Comparison of ENCODE assay signal across 11 mouse cellular contexts in the genomic region with DNA sequence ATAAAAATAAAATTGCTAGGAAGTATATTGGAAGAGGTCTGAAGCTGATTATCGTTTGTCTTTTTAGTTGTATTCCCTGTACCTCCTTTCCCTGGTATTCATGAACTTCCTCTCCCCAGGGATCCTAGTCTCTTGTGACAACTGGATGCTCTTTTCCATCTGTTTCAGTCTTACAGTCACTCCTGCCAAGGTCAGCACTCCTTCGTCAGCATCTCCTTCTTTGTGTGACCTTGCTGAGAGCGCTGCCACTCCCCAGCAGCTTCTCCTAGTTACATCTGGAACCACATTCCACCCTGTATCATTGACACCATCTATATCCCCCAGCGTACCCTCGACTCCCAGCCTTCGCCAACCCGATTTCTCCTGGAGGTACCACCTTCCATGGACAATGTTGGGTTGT. TPM values are rescaled to one million over a fixed set of nuclear protein-coding genes. Genes with fewer than 3 reads are reported as not detected.
DNase-seq lines count a peak whose midpoint lies in the region; ATAC-seq and TF ChIP-seq lines count a peak whose summit lies in the region.
"Had no signal": no experiment of that assay in that cellular context is flagged by ENCODE, and none has a peak within 500 bp of the region (broad histone marks: within the 10 kb centered on the region; RNA-seq: fewer than 3 reads in every experiment).

No protein-coding gene starts in this region.

- peaks cover 4% of the 10 kb centered on the region; the same call in 1 of the 2 replicates for H3K4me1 ChIP-seq in embryonic facial prominence, embryonic 13.5 days
- H3K4me1 ChIP-seq in embryonic facial prominence, embryonic 10.5 days, result 0 out of 2 replicates have a peak, but pooled peaks cover 5% of the 10 kb centered on the region
- H3K4me1 ChIP-seq in intestine, embryonic 15.5 days (replicated peaks), result no peaks in the 10 kb centered on the region
- H3K4me1 ChIP-seq in intestine, postnatal 0 days (replicated peaks; ENCODE audit: control insufficient read depth, insufficient read depth, low read length), result no peaks in the 10 kb centered on the region
- peaks cover 10% of the 10 kb centered on the region for H3K4me1 ChIP-seq in testis, adult 2 months (ENCODE audit: control insufficient read depth, insufficient read depth, low read length)
- 0 out of 2 replicates have a peak, but pooled peaks cover 2% of the 10 kb centered on the region for H3K4me1 ChIP-seq in thymus, adult 2 months (replicated peaks; ENCODE audit: control insufficient read depth, insufficient read depth, low read length)

- no peak overlapping the region for H3K9ac ChIP-seq in embryonic facial prominence, embryonic 13.5 days
- H3K9ac ChIP-seq in intestine, embryonic 15.5 days, result no peak overlapping the region
- H3K9ac ChIP-seq in intestine, postnatal 0 days (ENCODE audit: low read depth, low read length), result no peak overlapping the region

- no peak for TF ChIP-seq CTCF in intestine, postnatal 0 days (IDR thresholded peaks at IDR 0.05; ENCODE audit: low read depth)
- TF ChIP-seq CTCF in testis, adult 2 months (IDR thresholded peaks at IDR 0.05; ENCODE audit: control insufficient read depth, insufficient read depth, insufficient replicate concordance, low read depth, low read length), result no peak
- TF ChIP-seq CTCF in thymus, adult 2 months (IDR thresholded peaks at IDR 0.05; ENCODE audit: borderline replicate concordance, control insufficient read depth, extremely low read depth, insufficient read depth, low read length, poor library complexity), result no peak

- no peak for ATAC-seq in embryonic facial prominence, embryonic 13.5 days (ENCODE audit: insufficient number of reproducible peaks, insufficient read depth, low FRiP score, low TSS enrichment, low read depth)
- ATAC-seq in intestine, embryonic 15.5 days, result no peak
- ATAC-seq in intestine, postnatal 0 days, result no peak
- ATAC-seq in activated CD4-positive, CD25-positive, alpha-beta regulatory T cell, adult 4 months, result no peak

- H3K4me2 ChIP-seq in embryonic facial prominence, embryonic 13.5 days, result 0 out of 2 replicates have a peak overlapping the region, but pooled peaks have one; percentile 7
- H3K4me2 ChIP-seq in intestine, embryonic 15.5 days (replicated peaks), result peak overlapping the region; percentile 5; the same call in 1 of the 2 replicates
- no peak overlapping the region for H3K4me2 ChIP-seq in intestine, postnatal 0 days (replicated peaks; ENCODE audit: low read depth)

- no peaks in the 10 kb centered on the region for H3K9me3 ChIP-seq in embryonic facial prominence, embryonic 13.5 days
- H3K9me3 ChIP-seq in embryonic facial prominence, embryonic 10.5 days, result no peaks in the 10 kb centered on the region
- no peaks in the 10 kb centered on the region for H3K9me3 ChIP-seq in intestine, embryonic 15.5 days
- H3K9me3 ChIP-seq in intestine, postnatal 0 days (ENCODE audit: control insufficient read depth), result no peaks in the 10 kb centered on the region

- WGBS in embryonic facial prominence, embryonic 13.5 days, result 67% methylated on average over 7 of the region's 7 CpGs
- 72% methylated on average over 7 of the region's 7 CpGs for WGBS in embryonic facial prominence, embryonic 10.5 days
- WGBS in intestine, embryonic 15.5 days, result 67% methylated on average over 7 of the region's 7 CpGs
- WGBS in intestine, postnatal 0 days, result 66% methylated on average over 7 of the region's 7 CpGs
- WGBS in thymus, adult 2 months, result 69% methylated on average over 7 of the region's 7 CpGs

- DNase-seq in embryonic facial prominence, embryonic 10.5 days (ENCODE audit: low spot score), result no peak
- no peak for DNase-seq in testis, postnatal 10 days (ENCODE audit: low spot score)
- DNase-seq in thymus, adult 2 months, result no peak
- DNase-seq: adrenal gland, adult 8-10 months; kidney, adult 2 months had no signal

- no peaks in the 10 kb centered on the region for H3K36me3 ChIP-seq in embryonic facial prominence, embryonic 13.5 days
- no peaks in the 10 kb centered on the region for H3K36me3 ChIP-seq in embryonic facial prominence, embryonic 10.5 days (replicated peaks)
- H3K36me3 ChIP-seq in intestine, embryonic 15.5 days, result no peaks in the 10 kb centered on the region
- H3K36me3 ChIP-seq in intestine, postnatal 0 days (ENCODE audit: control insufficient read depth, insufficient read depth), result no peaks in the 10 kb centered on the region
- no peaks in the 10 kb centered on the region for H3K36me3 ChIP-seq in testis, adult 2 months (ENCODE audit: control insufficient read depth, insufficient read depth, low read length)
- no peaks in the 10 kb centered on the region for H3K36me3 ChIP-seq in thymus, adult 2 months (ENCODE audit: control insufficient read depth, insufficient read depth, low read length)

- H3K27me3 ChIP-seq in embryonic facial prominence, embryonic 13.5 days, result no peaks in the 10 kb centered on the region
- H3K27me3 ChIP-seq in embryonic facial prominence, embryonic 10.5 days (replicated peaks; ENCODE audit: low read depth, poor library complexity, severe bottlenecking), result no peaks in the 10 kb centered on the region
- H3K27me3 ChIP-seq in intestine, embryonic 15.5 days (replicated peaks), result no peaks in the 10 kb centered on the region
- H3K27me3 ChIP-seq in intestine, postnatal 0 days (replicated peaks; ENCODE audit: control insufficient read depth, insufficient read depth, low read length), result no peaks in the 10 kb centered on the region
- H3K27me3 ChIP-seq in testis, adult 2 months (ENCODE audit: control insufficient read depth, insufficient read depth, low read length), result no peaks in the 10 kb centered on the region
- no peaks in the 10 kb centered on the region for H3K27me3 ChIP-seq in thymus, adult 2 months (ENCODE audit: control insufficient read depth, insufficient read depth, low read length)

- no peak for TF ChIP-seq POLR2A in testis, adult 2 months (IDR thresholded peaks at IDR 0.05; ENCODE audit: control insufficient read depth, low read depth, low read length)
- no peak for TF ChIP-seq POLR2A in thymus, adult 2 months (IDR thresholded peaks at IDR 0.05; ENCODE audit: control insufficient read depth, extremely low read depth, insufficient read depth, low read length, poor library complexity)

- H3K4me3 ChIP-seq in embryonic facial prominence, embryonic 13.5 days, result no peak overlapping the region
- no peak overlapping the region for H3K4me3 ChIP-seq in embryonic facial prominence, embryonic 10.5 days
- no peak overlapping the region for H3K4me3 ChIP-seq in intestine, embryonic 15.5 days (replicated peaks)
- no peak overlapping the region for H3K4me3 ChIP-seq in intestine, postnatal 0 days (ENCODE audit: low read depth, low read length)
- H3K4me3 ChIP-seq in testis, adult 2 months (ENCODE audit: control insufficient read depth, low read depth, low read length), result peak overlapping the region; percentile 20
- no peak overlapping the region for H3K4me3 ChIP-seq in thymus, adult 2 months (ENCODE audit: control insufficient read depth, insufficient read depth, low read length)
- H3K4me3 ChIP-seq: erythroblast, embryonic 14.5 days had no signal

- H3K27ac ChIP-seq in embryonic facial prominence, embryonic 13.5 days, result no peak overlapping the region
- no peak overlapping the region for H3K27ac ChIP-seq in embryonic facial prominence, embryonic 10.5 days (replicated peaks)
- no peak overlapping the region for H3K27ac ChIP-seq in intestine, embryonic 15.5 days
- no peak overlapping the region for H3K27ac ChIP-seq in intestine, postnatal 0 days (ENCODE audit: low read depth, low read length)
- H3K27ac ChIP-seq in testis, adult 2 months (ENCODE audit: control insufficient read depth, insufficient read depth, low read depth, low read length), result peak overlapping the region; percentile 56
- no peak overlapping the region for H3K27ac ChIP-seq in thymus, adult 2 months (ENCODE audit: control insufficient read depth, insufficient read depth, low read length)

RNA-seq across cellular contexts. Expression of a gene that starts 49.7 kb away (rescaled TPM):
- polyA plus RNA-seq in embryonic facial prominence, embryonic 13.5 days (2015; fragmentation: Nextera tagmentation; extraction: Ambion mirVana), result 55.1 and 57.4 TPM in 2 replicates
- 44.6 and 48.3 TPM in 2 replicates for polyA plus RNA-seq in embryonic facial prominence, embryonic 10.5 days (2016; fragmentation: Nextera tagmentation; extraction: Ambion mirVana)
- polyA plus RNA-seq in intestine, embryonic 15.5 days (2015; fragmentation: Nextera tagmentation; extraction: Ambion mirVana), result 33.8 and 36.0 TPM in 2 replicates
- polyA plus RNA-seq in intestine, postnatal 0 days (2015; fragmentation: Nextera tagmentation; extraction: Ambion mirVana), result 14.6 and 17.8 TPM in 2 replicates
- 52.7 and 55.5 TPM in 2 replicates for polyA plus RNA-seq in testis, adult 2 months (2012; rRNA removed)
- polyA plus RNA-seq in thymus, adult 2 months (2012; rRNA removed), result 7.2 and 8.2 TPM in 2 replicates
- 10 to 100 TPM; 37.7 to 43.7 TPM for polyA plus RNA-seq in activated CD4-positive, CD25-positive, alpha-beta regulatory T cell, adult 4 months (2017; shearing (Covaris generic))
